Mouse (Mus musculus) T-helper 2 cell (primary cell): ENCODE measurements at regions not wholly inside any gene's neighbourhood (a gene's known extent, or its start where the extent isn't known, plus 50 kb on each side); places are given as distances from the start of the nearest gene placed in this dataset.

ENCODE experiments used
- in situ Hi-C: fragments of 300-600 bp; cut with MboI, MseI; formaldehyde crosslinking; loops from one replicate; pipeline ENCODE4 v1.15.1; 2025; ENCODE audit warnings: high pct_unique_total_duplicates

DNA sequence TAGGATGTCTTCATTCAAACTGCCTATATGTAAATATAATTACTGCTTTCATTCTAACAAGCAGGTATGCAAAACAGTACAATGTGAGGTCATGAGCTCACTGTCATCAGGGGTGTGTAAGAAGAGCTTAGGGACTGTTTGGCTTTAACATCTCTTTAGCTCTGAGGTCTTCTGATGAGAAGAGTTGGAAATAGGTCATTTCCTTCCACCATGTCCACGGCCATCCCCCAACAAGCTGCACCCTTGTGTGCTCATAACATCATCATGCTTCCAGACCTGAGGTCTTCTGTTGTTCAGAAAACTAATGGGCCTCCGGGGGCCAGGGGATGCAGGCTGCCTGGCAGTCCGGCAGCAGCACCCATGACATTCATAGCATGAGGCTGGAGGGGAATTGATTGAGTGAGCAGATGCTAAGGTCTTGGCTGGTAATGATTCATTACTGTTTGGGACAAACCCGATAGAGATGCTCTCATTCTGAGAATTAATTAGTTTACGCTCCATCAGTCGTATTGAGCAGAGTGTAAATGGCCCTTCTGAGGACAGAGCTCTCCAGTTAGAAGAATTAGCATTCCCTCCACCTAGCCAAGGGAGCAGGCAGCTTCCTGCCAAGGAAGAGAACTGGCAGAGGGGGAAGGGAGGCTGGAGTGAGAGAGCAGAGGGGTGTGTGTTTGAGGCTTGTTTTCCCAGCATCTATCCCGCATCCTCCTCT lies 64.0 kb downstream of the Rps24 start:
- in situ Hi-C loops, result no loop called here

DNA sequence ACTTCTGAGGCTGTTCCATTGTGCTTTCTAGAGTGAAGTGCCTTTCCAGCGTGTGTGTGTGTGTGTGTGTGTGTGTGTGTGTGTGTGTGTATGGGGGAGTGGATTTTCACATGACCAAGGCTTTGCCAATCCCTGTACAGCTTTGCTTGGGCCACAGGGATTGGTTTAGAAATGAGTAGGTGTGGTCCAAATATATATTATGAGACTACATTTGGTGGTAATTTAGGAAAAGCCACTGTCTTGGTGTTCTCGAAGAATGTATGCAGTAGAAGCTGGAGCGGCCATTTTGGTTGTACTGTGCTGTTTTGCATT lies 64.5 kb downstream of the Rps24 start:
- in situ Hi-C loops, result no loop called here

DNA sequence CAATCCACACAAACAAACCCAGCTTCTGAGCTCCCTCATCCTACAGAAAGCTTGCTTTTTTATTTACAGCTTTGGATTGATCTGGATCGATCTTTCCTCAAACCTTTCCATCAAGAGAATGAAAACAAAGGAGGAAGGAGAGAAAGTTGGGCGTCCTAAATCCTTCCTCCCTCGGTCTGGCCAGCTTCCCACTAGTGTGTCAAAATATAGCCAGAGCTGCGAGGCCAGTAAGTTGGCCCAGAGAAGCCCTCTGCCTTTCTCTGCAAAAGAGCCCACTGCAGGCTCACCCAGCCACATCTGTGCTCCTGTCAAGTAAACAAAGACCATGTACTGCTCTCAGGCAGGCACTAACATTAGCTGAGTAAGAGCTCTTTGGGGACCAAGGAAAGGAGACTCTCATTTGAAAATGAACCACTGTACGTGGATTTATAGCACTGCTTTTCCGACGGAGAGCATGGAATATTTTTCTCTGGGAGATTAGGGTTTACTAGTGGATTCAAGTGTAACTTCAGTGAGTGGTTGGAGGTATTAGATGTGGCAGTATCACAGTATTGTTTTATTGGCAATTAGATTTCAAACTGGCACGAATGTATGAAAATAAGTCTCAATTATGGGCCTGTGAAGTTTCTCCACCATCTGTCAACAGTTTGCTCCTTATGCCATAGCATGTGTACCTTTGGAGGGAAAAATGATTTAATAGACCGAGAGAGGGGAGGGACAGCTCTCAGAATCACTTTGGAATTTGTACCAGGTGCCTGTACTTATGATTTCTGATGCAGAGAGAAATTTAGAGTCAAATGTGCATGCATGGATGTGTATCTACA lies 78.1 kb downstream of the Rps24 start:
- in situ Hi-C loops, result no loop called here

DNA sequence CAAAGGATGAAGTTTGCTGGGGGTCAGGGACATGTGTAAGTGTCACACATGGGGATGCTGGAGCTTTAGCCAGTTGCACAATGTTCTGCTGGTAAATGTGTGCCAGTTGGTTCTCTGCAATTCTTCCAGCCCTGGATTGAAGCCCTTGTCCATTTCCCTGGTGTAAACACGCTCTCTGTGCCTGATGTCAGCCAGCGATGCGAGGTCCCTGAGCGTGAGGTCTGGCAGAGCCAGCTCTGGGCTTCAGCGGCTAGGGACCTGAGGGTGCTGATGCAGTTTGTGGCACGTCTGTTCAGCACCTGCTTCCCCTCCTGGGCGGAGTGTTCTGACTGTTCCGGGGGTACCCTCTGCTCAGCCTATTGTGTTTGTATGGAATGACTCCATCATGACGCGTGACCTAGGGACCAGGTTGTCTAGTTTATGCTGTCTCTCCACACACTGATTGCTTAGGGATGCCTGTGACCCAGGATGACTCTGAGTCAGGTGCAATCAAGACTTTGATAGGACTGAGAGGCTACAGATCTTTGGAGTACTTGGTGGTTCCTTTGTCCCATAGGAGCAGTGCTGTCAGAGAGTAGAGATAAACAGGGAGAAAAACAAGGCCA lies 78.9 kb downstream of the Rps24 start:
- in situ Hi-C loops, result no loop called here

DNA sequence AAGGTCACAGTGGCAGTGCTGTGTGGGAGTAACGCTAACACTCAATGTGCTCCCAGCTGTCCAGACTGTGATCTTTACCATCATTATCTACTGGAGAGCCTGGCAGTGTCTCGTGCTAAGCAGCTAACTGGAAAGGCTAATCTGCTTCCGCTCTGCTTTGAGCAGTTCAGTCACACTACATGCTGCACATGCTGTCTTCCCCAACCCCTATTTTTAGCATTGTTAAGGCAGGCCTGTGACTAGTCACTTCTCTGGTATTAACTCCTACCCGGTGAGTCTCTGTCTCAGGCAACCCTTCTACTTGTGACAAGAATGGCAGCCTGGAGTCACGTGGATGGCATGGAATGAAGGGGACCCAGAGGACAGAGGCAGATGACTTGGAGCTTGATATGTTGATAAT lies 88.2 kb downstream of the Rps24 start:
- in situ Hi-C loops, result no loop called here

DNA sequence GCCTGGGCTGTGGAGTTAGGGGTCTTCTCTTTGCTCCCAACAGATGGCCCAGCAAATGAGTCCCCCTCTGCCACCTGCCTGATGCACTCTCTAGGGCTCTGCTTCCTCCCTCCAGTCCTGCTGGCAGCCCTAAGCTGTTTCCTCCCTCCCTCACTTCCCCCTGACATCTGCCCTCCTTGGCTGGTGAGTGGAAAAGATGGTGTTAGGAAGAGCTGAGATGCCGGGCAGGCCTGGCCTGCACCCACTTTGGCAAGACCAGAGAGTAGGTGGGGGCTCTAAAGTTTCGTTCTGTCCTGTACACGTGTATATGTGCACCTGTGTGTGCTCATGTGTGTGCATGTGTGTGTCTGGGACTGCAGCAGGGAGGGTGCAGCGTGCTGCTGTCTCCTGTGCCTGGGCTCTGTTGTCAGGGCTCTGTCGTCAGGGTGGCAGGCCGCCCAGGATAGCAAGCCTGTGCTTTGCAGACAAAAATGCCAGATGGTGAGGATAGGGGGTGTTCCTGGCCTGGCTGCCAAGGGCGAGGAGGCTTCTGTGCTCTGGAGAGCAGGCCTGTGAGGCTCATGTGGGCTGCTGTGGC lies 91.7 kb downstream of the Rps24 start:
- in situ Hi-C loops, result no loop called here

DNA sequence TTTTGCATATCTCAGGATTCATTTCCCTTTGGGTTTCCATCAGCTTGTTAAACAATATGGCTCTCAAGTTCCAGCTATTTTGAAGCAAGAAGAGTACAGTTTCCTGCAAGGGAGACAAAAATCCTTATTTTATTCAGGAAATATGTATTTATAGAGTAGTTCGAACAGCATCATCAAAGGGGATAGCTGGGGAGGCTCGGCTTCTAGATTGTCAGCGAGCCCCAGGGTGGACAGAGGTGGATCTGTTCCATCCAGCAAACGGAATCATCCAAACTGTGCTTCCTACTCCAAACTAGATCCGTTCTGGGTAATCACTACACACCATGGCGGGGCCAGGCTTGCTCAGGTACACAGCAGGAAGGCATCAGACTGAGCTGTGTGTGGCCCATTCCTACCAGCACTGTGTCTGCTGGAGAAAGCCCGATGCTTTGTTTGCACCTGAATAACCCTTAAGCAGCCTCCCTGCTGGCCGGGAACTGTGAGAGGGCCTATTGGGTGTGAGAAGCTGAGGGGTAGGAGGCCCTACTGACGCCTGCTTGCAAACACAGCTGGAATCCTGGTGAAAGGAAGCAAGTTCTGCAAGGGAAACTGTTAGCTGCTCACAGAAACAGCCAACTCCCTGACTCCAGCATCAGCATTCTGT lies 92.3 kb downstream of the Rps24 start:
- in situ Hi-C loops, result no loop called here

DNA sequence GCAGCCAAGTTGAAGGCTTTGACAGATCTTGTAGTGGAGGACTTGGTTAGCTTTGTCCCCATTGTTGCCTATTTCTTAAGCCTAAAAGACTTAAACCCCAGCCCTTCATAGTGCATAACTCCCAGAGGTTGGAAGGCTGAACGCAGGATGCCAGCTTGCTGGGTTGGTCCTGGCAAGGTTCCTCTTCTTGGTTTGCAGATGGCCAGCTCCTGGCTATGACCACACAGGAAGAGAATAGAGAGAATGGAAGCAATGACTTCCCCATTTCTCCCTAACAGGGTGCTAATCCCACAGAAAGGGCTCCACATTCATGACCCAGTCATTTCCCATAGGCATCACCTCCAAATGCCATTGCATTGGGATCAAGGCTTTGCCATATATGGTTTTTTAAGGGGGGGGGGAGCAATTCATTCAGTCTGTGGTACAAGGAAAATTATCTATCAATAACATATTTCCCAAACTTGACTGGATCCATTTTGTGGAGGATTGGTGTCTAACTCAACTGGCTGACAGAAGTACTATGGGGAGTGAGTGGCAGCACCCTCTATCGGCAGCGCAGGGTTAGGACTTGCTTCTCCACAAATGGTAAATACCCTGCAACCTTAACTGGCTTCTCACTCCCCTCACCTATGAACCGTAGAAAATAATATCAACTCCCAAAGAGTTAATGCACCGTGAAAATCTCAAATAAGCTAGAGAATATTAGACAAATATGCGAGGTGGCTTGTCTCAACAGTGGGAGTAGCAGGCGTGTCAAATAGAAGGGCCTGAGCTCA lies 99.4 kb downstream of the Rps24 start:
- in situ Hi-C loops, result no loop called here

DNA sequence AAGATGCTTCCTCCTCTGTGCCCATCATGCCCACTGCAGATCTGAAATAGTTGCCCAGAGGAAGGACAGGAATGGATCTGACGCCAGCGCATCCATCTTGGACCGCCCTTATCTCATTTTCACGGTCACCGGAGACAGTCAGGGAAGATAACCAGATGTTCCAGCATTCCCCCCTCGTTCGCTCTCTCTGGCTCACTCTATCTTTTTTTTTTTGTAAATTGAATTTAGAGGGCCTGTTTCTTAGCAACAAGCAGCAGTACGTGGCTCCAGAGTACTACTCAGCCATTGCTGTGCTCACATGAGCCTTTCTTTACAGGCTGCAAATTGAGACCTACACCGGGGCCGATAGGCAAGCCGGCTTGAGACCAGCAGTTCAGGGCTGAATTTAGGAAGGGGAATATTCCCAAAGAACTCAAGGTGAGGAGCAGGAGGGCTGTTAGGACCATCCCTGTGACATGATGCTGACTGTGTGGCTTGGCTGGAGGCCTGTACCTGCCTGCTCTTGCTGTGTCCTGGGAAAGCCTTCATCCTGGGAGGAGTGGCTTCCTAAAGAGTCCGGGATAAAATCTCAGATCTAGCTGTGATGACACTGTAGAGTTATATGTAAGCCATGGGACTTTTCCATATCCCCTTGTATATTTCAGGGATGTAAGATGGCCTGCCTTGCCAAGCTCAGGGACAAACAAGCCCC lies 100.2 kb downstream of the Rps24 start:
- in situ Hi-C loops, result no loop called here

DNA sequence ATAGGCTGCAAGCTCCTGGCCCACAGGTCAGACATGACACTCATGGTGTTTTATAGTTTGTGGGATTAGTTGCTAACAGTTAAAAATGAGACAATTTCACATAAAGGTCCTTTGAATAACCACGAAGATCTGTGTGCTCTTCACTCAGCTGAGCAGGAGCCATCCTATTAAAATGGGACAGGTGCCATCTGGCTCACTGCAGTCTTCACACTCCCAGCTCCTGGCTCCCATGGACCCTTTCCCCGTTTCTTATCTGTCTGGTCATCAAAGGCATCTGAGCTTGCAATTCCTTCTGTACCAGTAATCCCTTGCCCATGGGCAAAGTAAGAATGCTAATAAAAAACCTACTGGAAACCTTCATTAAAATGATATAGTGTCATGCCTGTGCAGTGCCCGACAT lies 101.1 kb downstream of the Rps24 start:
- in situ Hi-C loops, result no loop called here

DNA sequence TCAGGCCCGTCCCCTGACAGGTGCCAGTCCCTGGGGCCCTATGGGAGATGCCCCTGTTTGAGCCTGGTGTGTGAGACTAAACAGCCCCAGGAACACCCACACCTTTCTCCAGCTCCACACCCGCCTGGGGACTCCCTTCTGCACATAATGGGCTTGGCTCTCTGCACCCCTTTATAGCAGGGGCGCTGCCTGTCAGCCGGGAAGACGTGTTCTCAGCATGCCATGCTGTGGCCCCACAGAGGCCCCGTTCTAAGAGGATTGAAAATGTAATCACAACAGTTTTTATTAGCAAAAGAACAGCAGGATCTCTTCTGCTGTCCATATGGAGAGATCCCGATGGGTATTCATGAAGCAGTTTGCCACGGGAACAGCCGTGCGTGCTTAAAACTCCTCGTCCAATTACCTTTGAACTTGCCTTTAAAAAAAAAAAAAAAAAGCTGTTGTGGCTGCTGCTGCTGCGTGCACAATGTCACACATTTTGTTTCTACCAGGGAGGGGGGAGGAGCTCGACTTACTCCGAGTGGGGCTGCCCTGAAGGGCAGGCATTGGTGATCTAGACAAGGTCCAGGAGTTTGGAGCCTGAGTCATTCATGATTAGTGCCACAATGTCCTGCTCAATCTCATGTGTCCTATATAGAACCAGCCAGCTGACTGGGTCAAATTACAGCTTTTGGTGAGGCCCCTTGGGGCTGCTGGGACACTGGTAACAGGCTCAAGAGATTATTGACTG lies 119.7 kb downstream of the Rps24 start:
- in situ Hi-C loops, result no loop called here

DNA sequence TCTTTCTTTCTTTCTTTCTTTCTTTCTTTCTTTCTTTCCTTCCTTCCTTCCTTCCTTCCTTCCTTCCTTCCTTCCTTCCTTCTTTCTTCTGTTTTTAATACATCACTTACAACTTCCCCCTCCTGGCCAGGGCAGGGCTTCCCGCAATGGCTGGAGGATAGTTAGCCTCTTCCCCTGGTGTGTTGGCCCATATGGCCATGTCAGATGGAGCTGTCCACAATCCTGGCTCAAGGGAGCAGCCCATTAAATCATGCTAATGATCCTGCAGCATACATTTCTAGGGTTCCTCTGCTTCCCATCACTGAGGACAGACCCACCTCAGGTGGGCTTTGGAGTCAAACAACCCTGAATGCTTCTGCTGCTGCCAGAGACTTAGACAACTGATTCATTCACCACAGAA lies 121.4 kb downstream of the Rps24 start:
- in situ Hi-C loops, result no loop called here

DNA sequence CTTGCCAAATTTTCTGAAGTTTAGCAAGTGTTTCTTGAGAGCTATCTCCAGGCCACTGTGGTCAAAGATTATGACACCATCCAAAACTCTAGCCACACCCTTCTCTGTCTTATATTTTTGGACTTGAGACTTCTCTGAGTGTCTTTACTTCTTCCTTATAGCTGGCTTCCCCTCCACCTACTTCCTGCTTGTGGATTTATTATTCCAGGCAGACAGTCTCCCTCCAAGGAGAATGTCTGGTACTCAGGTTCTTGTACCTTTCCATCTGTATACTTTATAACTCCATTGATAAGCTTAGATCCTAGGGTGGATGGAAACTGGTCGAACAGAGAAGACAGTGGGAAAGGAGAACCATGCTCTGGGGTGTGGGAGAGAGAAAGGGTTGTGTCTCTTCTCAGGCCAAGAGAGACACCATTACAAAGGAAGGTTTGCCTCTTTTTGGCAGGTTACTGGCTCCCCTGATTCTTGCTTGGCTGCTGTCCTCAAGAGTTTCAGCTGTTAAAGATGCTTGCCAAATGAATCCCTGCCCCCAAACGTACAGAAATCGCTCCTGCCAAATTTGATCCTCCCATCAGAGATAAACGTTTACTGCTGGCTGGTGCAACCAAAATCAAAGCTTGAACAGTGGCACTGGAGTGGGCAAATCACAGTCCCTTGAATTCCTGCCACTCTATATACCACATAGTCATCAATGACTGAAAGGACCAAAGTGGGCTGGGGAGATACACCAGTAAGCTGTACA lies 125.5 kb downstream of the Rps24 start:
- in situ Hi-C loops, result no loop called here

DNA sequence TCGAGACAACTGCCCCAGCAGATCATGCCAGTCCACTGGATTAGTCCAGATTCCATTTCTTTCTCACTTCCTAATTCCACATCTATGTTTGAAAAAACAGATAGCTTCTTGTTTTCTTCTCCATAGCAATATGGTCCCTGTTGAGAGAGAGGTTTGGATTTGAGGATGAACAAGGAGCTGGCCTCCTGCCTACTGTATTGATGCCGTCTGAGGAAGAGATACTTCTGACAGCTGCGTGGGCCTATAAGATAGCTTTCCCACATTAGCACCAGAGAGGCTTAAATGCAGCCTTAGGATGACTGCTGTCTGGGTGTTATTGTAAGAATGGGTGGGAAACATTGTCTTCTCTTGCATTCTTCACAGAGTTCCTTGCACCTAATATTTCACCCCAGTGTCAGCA lies 128.9 kb downstream of the Rps24 start:
- in situ Hi-C loops, result no loop called here

DNA sequence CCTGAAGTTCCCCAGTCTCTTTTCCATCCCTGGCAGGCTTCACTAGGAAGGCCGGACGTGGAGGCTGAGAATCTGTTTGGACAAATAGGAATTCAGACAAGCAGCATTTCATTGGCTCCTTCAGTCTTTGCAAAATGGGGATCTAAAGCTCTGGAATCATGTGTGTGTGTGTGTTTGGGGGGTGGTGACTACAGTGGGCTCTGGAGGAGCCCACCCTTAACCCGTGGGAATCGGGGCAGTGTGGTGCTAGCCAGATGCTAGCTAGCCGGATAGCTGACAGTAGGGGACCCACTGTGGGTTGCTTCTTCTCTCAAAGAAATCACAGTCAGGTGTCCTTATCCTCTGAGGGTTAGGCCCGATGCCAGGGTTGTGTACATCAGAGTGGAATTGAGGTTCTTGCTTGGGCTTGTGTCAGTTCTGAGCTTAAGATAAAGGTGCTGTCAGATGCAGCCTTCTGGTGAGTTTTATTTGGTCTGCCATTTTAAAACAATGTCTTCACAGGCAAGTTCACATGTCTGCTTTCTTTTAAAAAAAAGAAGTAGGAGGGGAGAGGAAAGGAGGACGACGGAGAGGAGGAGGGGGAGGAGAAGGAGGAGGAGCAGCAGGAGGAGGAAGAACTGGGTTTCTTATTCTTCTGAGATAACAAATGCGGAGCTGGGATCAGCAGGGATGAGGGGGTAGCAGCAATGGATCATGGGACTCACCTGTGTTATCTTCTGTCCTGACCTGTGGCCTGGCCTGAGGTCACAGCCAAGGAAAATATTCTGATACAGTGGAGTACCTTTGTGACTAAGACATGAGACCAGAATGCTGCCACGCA lies 129.6 kb downstream of the Rps24 start:
- in situ Hi-C loops, result no loop called here

DNA sequence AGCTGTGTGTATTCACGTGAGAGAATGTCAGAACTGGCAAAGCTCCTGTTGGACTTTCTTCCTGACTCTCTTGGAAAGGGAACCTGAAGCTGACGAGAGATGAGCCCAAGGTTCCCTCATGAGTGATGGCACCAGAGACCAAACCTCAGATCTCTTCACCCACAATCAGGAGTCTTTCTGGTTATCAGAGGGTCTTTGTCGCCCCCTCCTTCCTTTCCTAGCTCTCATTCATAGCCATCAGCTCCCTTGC lies 130.1 kb downstream of the Rps24 start:
- in situ Hi-C loops, result no loop called here

DNA sequence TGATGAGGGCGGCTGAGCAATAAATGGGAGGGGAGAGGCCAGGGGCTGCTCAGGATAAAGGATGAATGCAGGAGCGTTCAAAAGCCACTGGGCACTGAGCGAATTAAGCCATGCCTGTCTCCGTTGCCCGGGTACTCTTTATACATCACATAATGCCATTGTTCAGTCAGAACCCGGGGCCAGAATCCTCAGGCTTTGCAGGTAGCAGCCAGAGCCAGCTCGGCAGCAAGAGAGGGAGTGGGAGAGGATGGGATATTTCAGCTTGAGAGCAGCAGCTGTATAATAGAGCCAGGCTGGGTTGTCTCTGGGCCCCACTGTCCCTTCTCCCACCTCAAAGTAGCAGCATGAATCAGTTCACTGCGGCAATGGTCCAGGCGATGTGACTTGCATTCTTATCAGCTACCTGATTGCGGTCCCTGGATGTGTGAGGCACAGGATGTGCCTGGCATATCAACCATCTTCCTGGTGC lies 130.5 kb downstream of the Rps24 start:
- in situ Hi-C loops, result no loop called here

DNA sequence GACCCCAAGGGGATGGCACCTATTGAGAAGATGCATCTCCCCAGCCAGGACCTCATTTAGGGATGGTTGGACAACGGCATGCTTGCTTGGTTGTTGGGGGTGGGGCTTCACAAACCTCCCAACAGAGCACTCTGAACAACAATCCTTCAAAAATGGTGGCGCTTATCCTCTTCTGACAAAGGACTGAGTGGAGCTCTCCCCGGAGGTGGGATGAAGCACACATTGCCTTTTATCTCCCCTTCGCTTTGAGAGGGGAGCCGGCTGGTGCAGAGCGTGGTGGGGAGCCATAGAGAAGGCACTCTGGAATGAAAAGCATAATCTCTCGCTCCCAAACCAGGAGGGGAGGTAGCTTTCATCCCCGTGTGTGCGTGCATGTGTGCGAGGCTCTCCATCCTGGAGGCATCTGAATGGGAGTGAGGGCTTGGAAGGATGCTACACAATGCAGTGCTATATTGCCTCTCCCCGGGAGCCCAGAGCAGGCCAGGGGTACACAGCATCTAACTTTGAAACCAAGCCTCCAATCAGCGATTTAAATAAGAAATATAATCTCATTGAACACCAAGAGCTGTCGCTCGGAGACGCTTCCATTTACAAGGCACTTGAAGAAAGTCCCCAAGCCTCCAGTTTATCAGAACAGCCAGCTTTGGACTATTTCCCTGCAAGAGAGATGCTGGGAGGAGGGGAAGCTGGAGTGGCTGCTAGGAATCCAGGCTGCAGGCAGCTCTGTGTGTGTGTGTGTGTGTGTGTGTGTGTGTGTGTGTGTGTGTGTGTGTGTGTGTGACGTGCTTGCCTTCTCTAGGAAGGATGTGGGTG lies 131.5 kb downstream of the Rps24 start:
- in situ Hi-C loops, result no loop called here
